Comparison of ENCODE assay signal across 1 mouse cellular context in the genomic region with DNA sequence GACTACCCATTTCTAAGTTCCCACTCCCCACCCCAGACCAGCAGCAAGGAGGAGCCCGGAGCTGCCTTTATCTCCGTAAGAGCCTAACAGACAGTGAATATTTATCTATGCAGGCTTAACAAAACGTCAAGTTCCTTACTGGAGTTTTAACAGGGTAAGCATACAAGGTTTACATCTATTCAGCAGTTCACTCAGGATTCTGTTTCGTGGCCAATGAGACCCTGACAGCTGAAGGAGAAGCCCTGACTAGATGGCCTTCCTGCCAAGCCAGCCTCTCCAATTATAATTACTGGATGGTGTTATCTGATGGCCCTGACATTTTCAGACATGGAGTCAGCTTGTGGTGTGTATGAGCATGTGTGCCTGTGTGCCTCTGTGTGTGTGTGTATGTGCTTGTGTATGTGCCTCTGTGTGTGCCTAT.
TF ChIP-seq lines count a peak whose summit lies in the region.

No protein-coding gene starts in this region.

TF ChIP-seq in MEL, 35 proteins besides CTCF, POLR2A, EP300 and RAD21 (continued from another document):
- TF ChIP-seq MEF2A (IDR thresholded peaks at IDR 0.05; ENCODE audit: extremely low read depth, insufficient replicate concordance, low read depth, low read length, poor library complexity, severe bottlenecking) (no peak), SIN3A (IDR thresholded peaks at IDR 0.05; ENCODE audit: low read length) (peak; percentile 48), TAL1 (IDR thresholded peaks at IDR 0.05; ENCODE audit: low read length) (no peak), TCF12 (IDR thresholded peaks at IDR 0.05; ENCODE audit: low read depth, low read length) (0 out of 2 replicates have a peak, but pooled peaks have one; percentile 26), CHD1 (IDR thresholded peaks at IDR 0.05; ENCODE audit: low read depth, low read length) (no peak), TBP (IDR thresholded peaks at IDR 0.05; ENCODE audit: low read depth, low read length) (no peak), NELFE (IDR thresholded peaks at IDR 0.05; ENCODE audit: low read depth, low read length) (no peak), MXI1 (IDR thresholded peaks at IDR 0.05; ENCODE audit: low read depth, low read length) (peak; percentile 72), SMC3 (IDR thresholded peaks at IDR 0.05; ENCODE audit: low read depth, low read length) (no peak), ZNF384 (IDR thresholded peaks at IDR 0.05; ENCODE audit: low read depth, low read length) (no peak), ZMIZ1 (IDR thresholded peaks at IDR 0.05; ENCODE audit: low read depth, low read length) (no peak), USF1 (IDR thresholded peaks at IDR 0.05; ENCODE audit: low read depth, low read length) (no peak), USF2 (IDR thresholded peaks at IDR 0.05; ENCODE audit: borderline replicate concordance in 1 of 2, insufficient read depth in 1 of 2, low read depth in 1 of 2, low read length in 2 of 2) (no peak), HCFC1 (IDR thresholded peaks at IDR 0.05; ENCODE audit: low read depth, low read length) (no peak), ZKSCAN1 (IDR thresholded peaks at IDR 0.05; ENCODE audit: low read depth, low read length) (no peak), POLR2AphosphoS5 (IDR thresholded peaks at IDR 0.05; ENCODE audit: borderline replicate concordance, low read depth, low read length) (no peak), RCOR1 (IDR thresholded peaks at IDR 0.05; ENCODE audit: low read depth, low read length) (no peak), MAZ (IDR thresholded peaks at IDR 0.05; ENCODE audit: low read depth, low read length) (no peak)
